Mouse (Mus musculus): ENCODE measurements around the gene Polr2g. TPM values are rescaled to one million over a fixed set of nuclear protein-coding genes. Genes with fewer than 3 reads are reported as not detected.

The Polr2g gene
- total RNA-seq, 4 experiments from 2014 or later, result 52.1 to 60.7 (median 55.4) TPM

GRCm38 (mm10) chr19:8758899-8759298 is 39.5 kb downstream of the Polr2g start:
- no peak for DNase-seq (ENCODE audit: low spot score)

GRCm38 (mm10) chr19:8757471-8757998 is 40.8 kb downstream of the Polr2g start:
- no peak for DNase-seq (ENCODE audit: low spot score)

- DNase-seq (ENCODE audit: low spot score), result peak; percentile 85
Measured at GRCm38 (mm10) chr19:8756635-8757387, 41.6 kb downstream of the Polr2g start, which contains the start of gene Nxf1. Gene Nxf1 (plus strand): TSS chr19:8757073.

- no peak for DNase-seq (ENCODE audit: low spot score)
Measured at GRCm38 (mm10) chr19:8755652-8756051, 42.7 kb downstream of the Polr2g start.

- no peak for DNase-seq (ENCODE audit: low spot score)
Measured at GRCm38 (mm10) chr19:8747368-8747767, 51.0 kb downstream of the Polr2g start.

- no peak for DNase-seq (ENCODE audit: low spot score)
Measured at GRCm38 (mm10) chr19:8745382-8745781, 53.0 kb downstream of the Polr2g start.

Other genes with a start within 250 kb of the Polr2g start
- gene Slc22a8, start 207.3 kb downstream of the Polr2g start, total RNA-seq (2022), result under 1 TPM in 1 of 4 experiments, not detected in 3; 0.25 TPM
- not detected for gene Slc22a6, start 180.5 kb downstream of the Polr2g start, total RNA-seq (2022)
- gene Chrm1, start 134.8 kb downstream of the Polr2g start, total RNA-seq (2022), result under 1 TPM in 2 of 4 experiments, not detected in 2; 0.09 TPM
- 10 to 100 TPM; 39.5 to 43.6 (median 41.9) TPM for gene Slc3a2, start 75.2 kb downstream of the Polr2g start, total RNA-seq (2022)
- gene Wdr74, start 62.8 kb downstream of the Polr2g start, total RNA-seq (2022), result 10 to 100 TPM; 16.1 to 19.6 (median 17.5) TPM
- gene 1700092M07Rik, start 57.9 kb downstream of the Polr2g start, total RNA-seq (2022), result not detected
- 10 to 100 TPM; 20.9 to 27.3 (median 25.4) TPM for gene Stx5a, start 57.2 kb downstream of the Polr2g start, total RNA-seq (2022)
- 10 to 100 TPM; 30.3 to 42.0 (median 33.7) TPM for gene Nxf1, start 41.5 kb downstream of the Polr2g start, total RNA-seq (2022)
- gene Tmem223, start 27.6 kb downstream of the Polr2g start, total RNA-seq (2022), result 100 to 1,000 TPM; 111 to 137 (median 125) TPM
- gene Tmem179b, start 24.1 kb downstream of the Polr2g start, total RNA-seq (2022), result 10 to 100 TPM; 18.2 to 21.5 (median 19.5) TPM
- gene Taf6l, start 12.2 kb downstream of the Polr2g start, total RNA-seq (2022), result 1 to 10 TPM; 5.4 to 9.0 (median 7.7) TPM
- 1 to 10 TPM; 1.2 to 2.5 (median 1.5) TPM for gene Zbtb3, start 4.0 kb upstream of the Polr2g start, total RNA-seq (2022)
- 10 to 100 TPM; 13.7 to 16.4 (median 14.9) TPM for gene Ttc9c, start 20.8 kb upstream of the Polr2g start, total RNA-seq (2022)
- 10 to 100 TPM; 46.0 to 48.9 (median 46.9) TPM for gene Hnrnpul2, start 21.4 kb upstream of the Polr2g start, total RNA-seq (2022)
- under 1 TPM in 1 of 4 experiments, not detected in 3; 0.53 TPM for gene AC129217.1, start 31.2 kb upstream of the Polr2g start, total RNA-seq (2022)
- 10 to 100 TPM; 21.2 to 28.1 (median 24.2) TPM for gene Bscl2, start 38.9 kb upstream of the Polr2g start, total RNA-seq (2022)
- under 1 TPM in 1 of 4 experiments, not detected in 3; 0.22 TPM for gene Gng3, start 40.6 kb upstream of the Polr2g start, total RNA-seq (2022)
- 1 to 10 TPM; 3.4 to 4.7 (median 3.9) TPM for gene Lrrn4cl, start 52.2 kb upstream of the Polr2g start, total RNA-seq (2022)
- 100 to 1,000 TPM; 122 to 127 (median 125) TPM for gene Ubxn1, start 72.9 kb upstream of the Polr2g start, total RNA-seq (2022)
- 10 to 100 TPM; 47.8 to 65.1 (median 52.0) TPM for gene Uqcc3, start 82.3 kb upstream of the Polr2g start, total RNA-seq (2022)
- gene Lbhd1, start 85.2 kb upstream of the Polr2g start, total RNA-seq (2022), result 1 to 10 TPM; 1.8 to 6.1 (median 4.4) TPM
- gene Gm49403, start 85.4 kb upstream of the Polr2g start, total RNA-seq (2022), result not detected
- 10 to 100 TPM; 11.8 to 29.9 (median 21.1) TPM for gene 1810009A15Rik, start 90.3 kb upstream of the Polr2g start, total RNA-seq (2022)
- 1 to 10 TPM; 3.6 to 5.3 (median 4.6) TPM for gene Gm49416, start 90.3 kb upstream of the Polr2g start, total RNA-seq (2022)
- 10 to 100 TPM; 11.0 to 12.0 (median 11.2) TPM for gene Ints5, start 94.4 kb upstream of the Polr2g start, total RNA-seq (2022)
- 10 to 100 TPM; 45.5 to 49.6 (median 47.2) TPM for gene Ganab, start 99.5 kb upstream of the Polr2g start, total RNA-seq (2022)
- 10 to 100 TPM; 39.3 to 41.5 (median 40.6) TPM for gene B3gat3, start 121.8 kb upstream of the Polr2g start, total RNA-seq (2022)
- gene Rom1, start 130.8 kb upstream of the Polr2g start, total RNA-seq (2022), result 10 to 100 TPM; 22.0 to 37.5 (median 28.1) TPM
- 1 to 10 TPM; 7.2 to 9.1 (median 7.5) TPM for gene Eml3, start 131.0 kb upstream of the Polr2g start, total RNA-seq (2022)
- 10 to 100 TPM; 28.2 to 33.7 (median 30.4) TPM for gene Mta2, start 143.3 kb upstream of the Polr2g start, total RNA-seq (2022)
- 10 to 100 TPM in 1 of 4 experiments, 1 to 10 TPM in 3; 8.1 to 10.3 (median 8.6) TPM for gene Tut1, start 155.3 kb upstream of the Polr2g start, total RNA-seq (2022)
- 100 to 1,000 TPM; 209 to 232 (median 227) TPM for gene Eef1g, start 168.5 kb upstream of the Polr2g start, total RNA-seq (2022)
- 100 to 1,000 TPM; 332 to 446 (median 375) TPM for gene Ahnak, start 190.7 kb upstream of the Polr2g start, total RNA-seq (2022)